Mouse (Mus musculus) ovary, postnatal 10 days (tissue): ENCODE measurements around the gene Mthfr.

Experiments used
- DNase-seq: peaks from one replicate; pipeline ENCODE4 v3.0.0; 2022; ENCODE audit warnings: low spot score

The Mthfr gene

GRCm38 (mm10) chr4:148089166-148089565, 50.3 kb downstream of the Mthfr start:
- DNase-seq: no peak

DNA sequence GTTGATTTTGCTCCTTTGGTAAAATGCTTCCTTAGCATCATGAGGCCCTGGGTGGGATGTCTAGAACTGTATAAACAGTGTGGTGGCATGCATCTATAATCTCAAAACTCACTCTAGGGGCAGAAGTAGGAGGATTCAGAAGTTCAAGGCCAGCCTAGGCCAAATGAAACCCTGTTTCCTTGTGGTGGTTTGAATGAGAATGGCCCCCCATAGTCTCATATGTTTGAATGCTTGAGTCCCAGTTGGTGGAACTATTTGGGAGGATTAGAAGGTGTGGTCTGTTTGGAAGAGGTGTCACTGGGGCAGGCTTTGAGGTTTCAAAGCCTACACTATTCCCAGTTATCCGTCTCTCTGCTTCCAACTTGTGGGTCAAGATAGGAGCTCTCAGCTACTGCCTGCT, 52.3 kb downstream of the Mthfr start:
- DNase-seq: no peak

- DNase-seq: no peak
Measured at GRCm38 (mm10) chr4:148092551-148093271, 53.8 kb downstream of the Mthfr start.

GRCm38 (mm10) chr4:148094161-148094560, 55.3 kb downstream of the Mthfr start:
- DNase-seq: no peak

DNA sequence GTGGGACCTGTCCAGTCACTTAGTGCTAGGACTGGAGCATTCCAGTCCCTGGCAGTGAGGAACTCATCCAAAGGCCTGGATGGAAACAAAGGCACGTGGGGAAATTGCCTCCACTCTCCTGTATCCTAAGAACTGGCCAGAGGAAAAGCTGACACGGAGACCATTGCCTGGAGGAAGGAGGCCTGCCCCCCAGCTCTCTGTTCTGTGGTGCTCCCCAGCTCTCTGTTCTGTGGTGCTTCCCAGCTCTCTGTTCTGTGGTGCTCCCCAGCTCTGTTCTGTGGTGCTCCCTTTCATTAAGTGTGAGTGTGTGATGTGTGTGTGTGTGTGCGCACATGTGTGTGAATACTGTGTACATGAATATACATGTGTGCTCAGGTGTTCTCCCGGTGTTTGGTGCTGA, 56.2 kb downstream of the Mthfr start:
- DNase-seq: no peak

DNA sequence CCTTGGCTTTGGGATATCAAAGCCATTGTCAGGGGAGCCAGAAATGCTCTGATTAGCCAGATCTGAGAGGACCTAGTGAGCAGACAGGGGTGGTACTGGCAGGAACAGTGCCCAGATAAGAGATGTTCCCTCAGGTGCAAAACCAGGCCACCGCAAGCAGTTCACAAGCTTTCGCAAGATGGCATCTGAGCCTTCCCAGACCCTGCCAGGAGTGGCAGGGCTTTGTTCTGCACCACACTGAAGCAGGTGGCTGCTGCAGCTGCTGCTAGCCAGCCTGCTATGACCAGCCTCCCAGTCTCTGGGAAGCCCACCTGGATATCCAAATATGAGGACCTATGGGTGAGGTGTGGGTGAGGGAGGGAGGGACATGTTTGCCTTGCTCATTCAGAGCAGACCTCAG, 59.1 kb downstream of the Mthfr start:
- DNase-seq: no peak

DNA sequence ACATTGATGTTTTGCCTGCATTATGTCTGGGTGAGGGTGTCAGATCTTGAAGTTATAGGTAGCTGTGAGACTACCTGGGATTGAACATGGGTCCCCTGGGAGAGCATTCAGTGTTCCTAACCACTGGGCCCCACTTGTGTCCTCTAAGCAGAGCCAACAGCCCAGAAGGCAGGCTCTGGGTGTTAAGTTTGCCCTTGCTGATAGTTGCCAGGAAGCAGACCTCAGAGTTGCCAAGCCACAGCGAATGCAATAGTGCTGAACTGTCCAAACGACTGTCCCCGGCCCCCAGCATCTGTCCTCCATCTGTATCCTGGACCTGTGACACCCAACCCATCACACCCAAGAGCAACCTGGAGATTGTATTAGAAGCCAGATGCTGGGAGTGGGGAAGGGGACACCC, 59.8 kb downstream of the Mthfr start:
- no peak for DNase-seq

- DNase-seq: no peak
Measured at GRCm38 (mm10) chr4:148101801-148102527, 63.1 kb downstream of the Mthfr start.

DNA sequence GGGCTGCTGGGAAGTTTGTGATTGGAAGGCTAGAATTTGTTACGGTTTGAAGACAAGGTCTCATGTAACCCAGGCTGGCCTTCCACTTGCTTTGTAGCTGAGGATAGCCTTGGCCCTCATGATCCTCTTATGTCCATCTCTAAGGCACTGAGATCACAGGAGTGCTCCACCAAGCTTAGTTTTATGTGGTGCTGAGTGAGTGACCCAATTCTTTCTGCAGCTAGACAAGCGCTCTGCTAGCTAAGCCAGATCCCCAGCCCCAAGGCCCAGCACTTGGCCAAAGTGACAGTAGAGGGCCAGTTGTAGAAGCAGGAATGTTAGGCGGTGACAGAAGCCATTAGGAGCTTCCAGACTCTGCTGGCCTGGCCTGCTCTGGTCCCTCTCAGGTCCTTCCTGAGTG, 65.3 kb downstream of the Mthfr start:
- DNase-seq: no peak

DNA sequence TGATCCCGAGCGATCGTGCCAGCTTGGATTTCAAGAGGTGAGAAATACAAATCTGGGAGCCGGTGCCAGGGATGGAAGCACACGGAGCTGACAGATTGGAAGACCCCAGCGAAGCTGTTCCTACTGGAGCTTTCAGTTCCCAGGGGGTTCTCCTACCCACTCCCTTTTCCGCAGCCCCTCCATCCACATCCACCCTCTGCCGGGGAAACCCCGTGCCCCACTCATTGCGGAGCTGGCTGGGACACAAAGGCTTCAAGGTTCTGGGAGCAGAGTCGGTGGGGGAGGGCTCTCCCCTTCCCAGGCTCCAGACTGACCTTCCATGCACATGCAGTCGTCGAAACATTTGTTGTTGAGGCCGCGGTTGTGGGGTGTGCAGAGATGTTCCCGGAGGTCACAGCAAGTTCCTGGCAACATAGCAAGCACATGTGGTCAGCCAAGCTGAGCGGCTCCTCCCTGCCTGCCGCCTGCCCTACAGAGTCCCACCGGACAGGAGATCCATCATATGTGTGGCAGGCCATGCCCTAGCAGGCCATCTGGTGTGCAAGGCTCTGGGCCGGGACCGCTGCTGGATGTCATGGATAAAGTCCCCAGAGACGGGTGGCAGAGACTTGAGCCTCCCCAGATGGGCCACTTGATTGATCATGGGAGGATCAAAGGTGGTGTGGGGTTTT, 68.9 kb downstream of the Mthfr start:
- DNase-seq: no peak

- no peak for DNase-seq
Measured at GRCm38 (mm10) chr4:148108565-148109100, 69.8 kb downstream of the Mthfr start.
